Mouse (Mus musculus) embryonic fibroblast, embryonic 13.5 days (primary cell): Measurements from ENCODE around the gene Ncor2.

Experiments used
- CTCF ChIP-seq: IDR thresholded peaks from 2 replicates; pipeline ENCODE4 v1.5.1; 2011; ENCODE audit warnings: mild to moderate bottlenecking, control low read depth, low read length, moderate library complexity, borderline replicate concordance; ENCODE audit not compliant: insufficient read depth
- POLR2A ChIP-seq: IDR thresholded peaks from 2 replicates; pipeline ENCODE4 v1.6.1; 2011; ENCODE audit warnings: low read depth, mild to moderate bottlenecking, control low read depth, low read length, moderate library complexity

DNA sequence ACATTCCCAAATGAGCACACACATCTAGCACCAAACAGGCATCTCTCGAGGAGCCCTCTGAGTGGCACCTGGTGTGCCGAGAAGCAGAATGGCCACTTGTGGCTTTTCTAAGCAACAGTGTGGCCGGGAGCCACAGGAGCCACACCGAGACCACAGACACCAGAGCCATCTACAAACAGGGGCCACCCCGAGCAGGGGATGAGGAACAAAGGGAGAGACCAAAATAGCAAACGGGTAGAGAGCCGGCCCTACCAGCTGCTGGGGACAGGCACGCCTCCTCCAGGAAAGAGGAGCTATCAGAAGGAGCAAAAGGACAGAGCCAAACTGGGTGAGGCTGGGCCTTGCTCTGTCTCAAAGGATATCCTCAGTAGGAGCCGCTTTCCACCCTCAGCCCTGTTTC lies 102.8 kb downstream of the Ncor2 start:
- TF ChIP-seq CTCF, result no peak
- TF ChIP-seq POLR2A, result no peak
